Mouse (Mus musculus): ENCODE data around the gene Kri1.
"Not testable (repeated sequence)": the region's sequence is repeated elsewhere in the genome, so short reads cannot be mapped to it uniquely, and the experiment has no call there.

Kri1 gene

DNA sequence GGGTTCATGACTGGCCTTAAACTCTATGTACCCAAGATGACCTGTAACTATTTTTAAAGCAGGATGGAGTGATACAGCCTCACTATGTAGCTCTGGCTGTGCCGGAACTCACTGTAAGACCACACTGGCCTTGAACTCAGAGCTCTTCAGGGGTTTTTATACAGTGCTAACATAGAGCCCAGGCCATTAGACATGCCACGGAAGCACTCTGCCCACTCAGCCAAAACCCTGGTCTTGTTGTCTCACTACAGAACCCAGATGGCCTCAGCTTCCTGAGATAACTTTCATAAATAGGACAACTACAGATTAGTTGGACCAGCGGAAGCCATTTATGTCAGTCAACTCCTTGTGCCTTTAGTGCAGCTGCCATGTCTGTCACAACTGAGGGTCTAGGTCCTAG is 13.4 kb downstream of the Kri1 start:
- no peak for DNase-seq (ENCODE audit: low read depth, low spot score)

DNA sequence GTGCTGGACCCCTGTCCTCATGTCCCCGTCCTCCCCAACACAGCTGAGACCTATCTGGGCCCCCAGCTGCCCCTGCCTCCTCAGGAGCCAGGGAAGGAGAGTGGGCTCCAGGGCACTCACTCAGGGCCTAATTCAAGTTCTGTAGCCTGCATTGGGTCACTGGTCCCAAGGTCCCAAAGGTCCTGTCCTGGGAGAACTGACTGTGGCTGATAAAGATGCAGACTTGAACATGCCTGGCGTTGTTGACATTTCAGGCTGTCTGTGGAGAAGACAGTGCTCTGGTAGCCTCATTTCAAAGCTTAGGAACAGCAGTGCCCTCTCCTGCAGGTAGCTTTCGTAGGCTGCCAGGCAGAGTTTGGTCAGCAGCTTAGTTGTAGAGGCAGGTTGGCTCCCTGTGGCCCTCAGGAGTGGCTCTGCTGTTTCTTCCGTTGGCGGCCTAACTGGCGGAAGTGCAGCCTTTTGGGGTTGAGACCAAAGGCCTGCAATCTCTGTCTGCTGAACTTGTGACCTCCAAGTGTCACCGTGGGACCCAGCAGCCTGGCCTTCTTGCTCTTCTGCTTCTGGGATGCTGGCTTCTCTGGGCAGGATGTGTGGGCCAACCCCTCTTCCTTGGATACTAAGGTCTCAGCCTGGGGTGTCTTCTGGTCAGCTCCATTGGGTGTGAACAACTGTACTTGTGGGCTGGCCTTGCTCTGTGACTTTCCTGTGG is 14.1 kb downstream of the Kri1 start:
- DNase-seq (ENCODE audit: low read depth, low spot score): no peak

DNA sequence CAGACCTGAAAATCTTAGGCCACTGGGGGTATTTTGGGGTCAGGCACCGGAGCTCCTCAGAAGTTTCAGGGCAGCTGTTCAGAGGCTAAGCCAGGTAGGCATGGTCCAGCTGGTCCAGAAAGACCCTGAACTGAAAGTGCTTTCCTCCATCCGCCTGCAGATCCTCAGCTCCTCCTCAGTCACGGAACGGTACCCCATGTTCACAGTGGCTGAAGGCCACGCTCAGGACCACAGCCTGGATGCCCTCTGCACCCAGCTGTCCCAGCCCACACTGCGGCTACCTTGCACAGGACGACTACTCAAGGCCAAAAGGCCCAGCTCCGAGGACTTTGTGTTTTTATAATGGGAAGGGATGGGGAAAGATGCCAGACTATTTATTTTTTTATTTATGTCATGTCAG is 14.7 kb downstream of the Kri1 start:
- no peak for DNase-seq (ENCODE audit: low read depth, low spot score)

DNA sequence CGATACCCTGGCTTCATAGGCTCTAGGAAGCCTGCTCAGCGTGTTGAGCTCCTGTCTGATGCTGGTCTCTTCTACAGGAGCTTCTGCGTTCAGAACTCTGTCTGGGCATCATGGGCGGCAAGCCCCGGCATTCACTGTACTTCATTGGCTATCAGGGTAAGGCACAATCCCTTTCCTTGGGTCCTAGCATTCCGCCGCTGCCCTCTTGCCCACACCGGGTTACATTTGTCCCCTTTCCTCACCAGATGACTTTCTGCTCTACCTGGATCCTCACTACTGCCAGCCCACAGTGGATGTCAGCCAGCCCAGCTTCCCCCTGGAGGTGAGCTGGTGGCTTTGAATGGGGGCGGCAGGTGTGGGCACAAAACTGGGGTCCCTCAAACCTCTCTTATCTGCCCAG is 15.4 kb downstream of the Kri1 start:
- no peak for DNase-seq (ENCODE audit: low read depth, low spot score)

DNA sequence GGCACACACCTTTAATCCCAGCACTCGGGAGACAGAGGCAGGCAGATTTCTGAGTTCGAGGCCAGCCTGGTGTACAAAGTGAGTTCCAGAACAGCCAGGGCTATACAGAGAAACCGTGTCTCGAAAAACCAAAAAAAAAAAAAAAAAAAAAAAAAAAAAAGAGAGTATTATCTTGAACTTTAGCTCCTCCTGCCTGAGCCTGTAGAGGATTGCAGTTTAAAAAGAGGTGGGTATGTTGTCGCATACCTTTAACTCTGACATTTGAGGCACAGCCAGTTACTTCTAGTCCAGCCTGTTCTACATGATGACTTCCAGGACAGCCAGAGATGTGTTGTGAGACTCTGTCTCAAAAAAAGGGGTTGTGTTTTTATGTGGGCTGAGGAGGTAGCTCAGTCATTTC is 18.2 kb downstream of the Kri1 start:
- DNase-seq (ENCODE audit: low read depth, low spot score): not testable (repeated sequence)

DNA sequence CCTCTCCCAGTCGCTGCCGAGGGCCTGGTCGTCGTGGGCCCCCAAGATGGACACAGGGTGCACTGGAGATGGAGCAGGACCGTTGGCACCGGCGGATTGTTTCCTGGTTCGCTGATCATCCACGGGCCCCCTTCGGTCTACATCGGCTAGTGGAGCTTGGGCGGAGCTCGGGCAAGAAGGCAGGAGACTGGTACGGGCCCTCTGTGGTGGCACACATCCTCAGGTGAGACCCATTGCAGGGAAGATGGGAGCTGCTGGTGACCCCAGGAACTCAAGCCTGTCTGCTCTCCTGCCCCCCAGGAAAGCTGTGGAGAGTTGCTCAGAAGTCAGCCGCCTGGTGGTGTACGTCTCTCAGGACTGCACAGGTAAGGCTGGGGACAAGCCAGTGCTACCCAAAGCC is 19.5 kb downstream of the Kri1 start:
- DNase-seq (ENCODE audit: low read depth, low spot score): no peak

DNA sequence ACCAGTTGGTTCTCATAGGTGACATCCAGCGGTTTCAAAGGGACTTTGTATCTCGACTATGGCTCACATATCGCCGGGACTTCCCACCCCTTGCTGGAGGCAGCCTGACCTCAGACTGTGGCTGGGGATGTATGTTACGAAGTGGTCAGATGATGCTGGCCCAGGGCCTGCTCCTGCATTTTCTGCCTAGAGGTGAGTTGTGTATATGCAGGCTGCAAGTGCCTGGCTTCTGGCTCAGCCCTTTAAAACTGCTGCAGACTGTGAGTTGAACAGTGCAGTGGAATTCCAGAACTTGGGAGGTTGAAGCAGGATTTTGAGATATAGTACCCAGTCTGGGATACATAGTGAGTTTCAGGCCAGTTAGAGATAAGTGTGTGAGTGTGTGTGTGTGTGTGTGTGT is 20.9 kb downstream of the Kri1 start:
- no peak for DNase-seq (ENCODE audit: low read depth, low spot score)

DNA sequence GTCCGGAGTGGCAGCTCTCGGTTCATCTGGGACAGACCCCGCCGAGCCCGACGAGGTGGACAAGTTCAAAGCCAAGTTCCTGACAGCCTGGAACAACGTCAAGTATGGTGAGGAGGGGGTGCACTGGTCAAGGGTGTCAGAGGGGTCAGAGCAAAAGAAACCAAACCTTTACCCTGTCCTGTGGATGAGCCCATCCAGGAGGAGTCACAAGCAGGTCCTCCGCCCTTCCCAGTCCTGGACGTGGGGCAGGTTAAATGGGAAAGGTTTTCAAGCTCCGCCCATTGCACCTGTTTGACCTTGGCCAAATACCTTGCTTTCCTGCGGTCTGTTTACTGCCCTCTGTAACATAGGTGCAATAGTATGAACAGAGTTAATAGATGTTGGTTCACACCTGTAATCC is 22.2 kb downstream of the Kri1 start:
- DNase-seq (ENCODE audit: low read depth, low spot score): no peak

DNA sequence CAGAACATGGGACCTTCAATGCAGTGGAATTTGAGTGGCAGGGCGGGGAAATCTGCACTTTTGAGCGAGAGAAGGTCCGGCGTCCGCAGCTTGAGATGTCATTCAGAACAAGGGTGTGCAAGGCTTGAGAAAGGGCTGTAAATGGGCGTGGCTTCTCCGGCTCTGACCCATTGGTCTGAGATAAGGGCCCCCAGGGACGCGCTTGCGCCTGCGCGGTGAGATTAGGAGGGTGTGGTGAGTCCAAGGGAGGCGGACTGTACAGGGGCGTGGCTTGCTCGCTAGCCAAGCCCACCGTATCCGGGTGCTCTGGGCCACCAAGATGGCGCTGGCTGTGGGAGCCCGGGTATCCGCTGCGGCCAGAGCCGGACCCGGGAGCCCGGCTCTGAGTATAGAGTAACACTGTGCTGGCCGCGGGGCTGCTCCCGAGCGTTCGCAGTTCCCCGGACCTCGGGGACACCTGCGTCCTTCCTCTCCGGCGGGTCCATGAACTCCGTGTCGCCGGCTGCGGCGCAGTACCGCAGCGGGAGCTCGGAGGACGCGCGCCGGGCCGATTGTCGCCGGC is 22.7 kb downstream of the Kri1 start, which contains the start of gene Atg4d:
Gene Atg4d, plus strand, starts transcription at position 294 of the 562 bp plus-strand sequence.
- DNase-seq (ENCODE audit: low read depth, low spot score): peak; percentile 100

DNA sequence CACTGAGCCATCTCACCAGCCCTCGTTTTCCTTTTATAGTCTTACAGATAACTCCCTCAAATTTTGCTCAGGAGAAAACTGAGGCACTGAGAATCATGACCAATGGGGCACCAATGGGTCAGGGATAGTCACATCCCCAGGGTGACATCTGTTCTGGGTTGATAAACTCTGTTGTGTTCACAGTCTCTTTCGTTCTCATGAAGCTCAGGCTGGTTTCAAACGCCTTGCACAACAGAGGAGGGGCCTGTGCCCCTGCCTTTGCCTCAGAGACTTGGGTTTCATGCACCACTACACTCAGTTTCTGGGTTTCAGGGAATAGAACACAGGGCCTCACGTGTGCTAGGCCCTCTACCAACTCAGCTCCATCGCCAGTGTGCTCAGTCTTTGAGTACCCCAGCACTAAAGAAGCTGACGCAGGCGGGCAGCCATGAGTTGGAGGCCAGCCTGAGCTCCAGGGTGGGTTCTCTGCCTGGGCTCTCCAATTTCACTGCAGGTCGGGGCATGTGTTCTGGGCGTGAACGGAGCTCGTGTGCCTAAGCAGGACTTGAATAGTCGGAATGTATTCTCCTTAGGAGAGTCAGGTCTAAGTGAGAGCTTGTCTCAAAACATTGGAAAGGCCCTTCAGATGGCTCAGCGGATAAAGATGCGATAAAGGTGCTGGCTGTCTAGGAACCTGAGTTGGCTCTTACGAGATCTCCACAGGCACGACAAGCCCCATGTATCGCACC is 23.3 kb downstream of the Kri1 start:
- no peak for DNase-seq (ENCODE audit: low read depth, low spot score)

DNA sequence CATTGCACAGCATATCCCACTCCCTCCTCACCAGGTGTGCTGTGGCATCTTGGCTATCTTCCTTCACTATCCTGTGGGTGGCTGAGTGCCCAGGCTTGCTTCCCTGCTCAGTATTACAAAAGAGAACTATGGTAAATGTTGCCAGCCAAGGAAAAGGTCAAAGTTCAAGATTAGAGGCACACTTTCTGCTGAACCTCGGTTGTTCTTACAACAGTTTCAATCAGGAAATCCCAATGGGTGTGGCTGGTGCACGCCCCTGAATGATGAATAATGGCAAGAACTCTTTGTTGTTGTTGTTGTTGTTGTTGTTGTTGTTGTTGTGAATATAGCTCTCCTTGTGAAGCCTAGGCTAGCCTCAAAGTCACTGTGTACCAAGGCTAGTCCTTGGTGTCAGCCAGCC is 25.9 kb downstream of the Kri1 start:
- DNase-seq (ENCODE audit: low read depth, low spot score): no peak

DNA sequence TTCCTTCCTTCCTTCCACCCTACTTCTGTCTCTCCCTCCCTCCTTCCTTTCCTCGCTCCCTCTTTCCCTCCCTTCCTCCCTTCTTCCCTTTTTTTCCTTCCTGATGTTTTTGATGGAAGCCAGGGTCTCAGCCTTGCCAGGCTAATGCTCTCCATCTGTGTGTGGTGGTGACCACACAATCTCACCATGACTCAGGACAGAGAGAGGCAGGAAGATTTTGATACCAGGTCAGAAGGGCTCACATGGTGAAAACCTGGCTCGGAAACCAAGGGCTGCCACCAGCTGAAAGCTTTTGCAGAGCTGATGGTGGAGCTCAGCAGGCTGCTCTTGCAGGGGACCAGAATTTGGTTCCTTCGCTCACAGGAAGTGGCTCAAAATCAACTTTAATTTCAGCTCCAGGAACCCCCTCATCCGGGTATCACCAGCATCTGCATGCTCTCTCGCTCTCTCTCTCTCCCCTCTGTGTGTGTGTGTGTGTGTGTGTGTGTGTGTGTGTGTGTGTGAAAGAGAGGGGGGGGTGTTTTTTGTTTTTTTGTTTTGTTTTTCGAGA is 27.2 kb downstream of the Kri1 start:
- DNase-seq (ENCODE audit: low read depth, low spot score): no peak

DNA sequence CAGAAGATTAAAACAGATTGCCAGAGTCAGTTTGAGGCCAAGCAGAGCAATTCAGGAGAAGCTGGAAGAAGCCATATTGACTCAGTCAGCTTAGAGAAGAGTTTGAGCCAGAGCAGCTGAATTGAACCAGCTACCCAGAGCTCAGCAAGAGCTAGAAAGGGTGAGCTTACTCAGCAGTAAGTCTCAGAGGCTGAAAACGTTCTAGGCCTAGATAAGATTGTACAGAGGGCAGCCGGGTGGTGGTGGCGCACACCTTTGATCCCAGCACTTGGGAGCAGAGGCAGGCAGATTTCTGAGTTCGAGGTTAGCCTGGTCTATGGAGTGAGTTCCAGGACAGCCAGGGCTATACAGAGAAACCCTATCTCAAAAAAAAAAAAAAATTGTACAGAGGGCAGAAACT is 31.4 kb downstream of the Kri1 start:
- not testable (repeated sequence) for DNase-seq (ENCODE audit: low read depth, low spot score)

DNA sequence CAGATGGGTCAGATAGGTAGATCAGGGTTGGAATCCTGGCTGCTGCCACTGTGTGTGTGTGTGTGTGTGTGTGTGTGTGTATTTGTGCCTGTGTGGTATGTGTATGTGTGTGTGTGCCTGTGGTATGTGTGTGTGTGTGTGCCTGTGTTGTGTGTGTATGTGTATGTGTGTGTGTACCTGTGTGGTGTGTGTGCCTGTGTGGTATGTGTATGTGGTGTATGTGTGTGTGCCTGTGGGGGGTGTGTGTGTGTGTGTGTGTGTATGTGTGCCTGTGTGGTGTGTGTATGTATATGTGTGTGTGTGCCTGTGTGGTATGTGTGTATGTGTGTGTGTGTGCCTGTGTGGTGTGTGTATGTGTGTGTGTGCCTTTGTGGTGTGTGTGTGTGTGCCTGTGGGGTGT is 33.1 kb downstream of the Kri1 start:
- no peak for DNase-seq (ENCODE audit: low read depth, low spot score)

DNA sequence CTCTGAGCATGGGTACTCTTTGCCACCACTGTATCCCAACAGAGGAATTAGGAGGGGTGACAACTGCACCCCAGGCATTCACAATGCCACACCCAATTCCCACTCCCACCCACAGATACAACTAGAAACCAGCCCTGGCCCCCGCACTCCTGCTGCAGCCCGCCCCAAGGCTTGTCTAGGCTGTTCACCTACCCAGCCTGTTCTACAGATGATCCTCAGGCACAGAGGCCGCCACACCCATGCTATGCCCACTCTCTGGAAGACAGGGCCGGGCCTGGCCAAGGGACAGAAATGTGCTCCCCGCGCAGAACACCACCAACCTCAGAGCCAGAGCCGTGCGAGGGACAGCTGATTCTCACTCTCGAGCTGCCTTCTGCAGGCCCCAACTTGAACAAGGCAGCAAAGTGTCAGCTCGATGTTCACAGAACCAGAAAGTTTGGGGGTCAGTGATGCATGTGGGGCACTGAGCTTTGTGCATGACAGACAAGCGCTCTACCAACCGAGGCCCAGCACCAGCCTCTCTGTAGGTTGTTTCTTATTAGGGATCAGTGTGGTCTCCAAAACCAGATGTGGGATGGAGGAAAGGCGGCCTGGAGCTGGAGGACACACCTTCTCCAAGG is 36.5 kb downstream of the Kri1 start:
- no peak for DNase-seq (ENCODE audit: low read depth, low spot score)

DNA sequence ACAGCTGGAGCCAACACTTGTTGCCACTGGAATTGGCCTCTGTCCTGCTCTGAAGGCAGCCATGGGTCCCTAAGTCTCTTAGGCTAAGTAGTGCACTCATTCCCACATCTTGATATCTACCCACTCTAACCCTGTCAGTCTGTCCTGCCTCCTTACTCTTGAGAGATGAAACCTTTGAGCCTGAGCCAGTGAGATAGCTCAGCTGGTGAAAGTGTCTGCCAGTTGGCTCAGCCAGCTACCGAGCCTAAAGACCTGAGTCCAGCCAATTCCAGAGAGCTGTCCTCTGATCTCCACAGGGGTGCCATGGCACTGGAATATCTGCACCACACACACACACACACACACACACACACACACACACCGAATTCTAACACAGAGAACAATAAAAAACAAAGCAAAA is 37.3 kb downstream of the Kri1 start:
- DNase-seq (ENCODE audit: low read depth, low spot score): no peak

DNA sequence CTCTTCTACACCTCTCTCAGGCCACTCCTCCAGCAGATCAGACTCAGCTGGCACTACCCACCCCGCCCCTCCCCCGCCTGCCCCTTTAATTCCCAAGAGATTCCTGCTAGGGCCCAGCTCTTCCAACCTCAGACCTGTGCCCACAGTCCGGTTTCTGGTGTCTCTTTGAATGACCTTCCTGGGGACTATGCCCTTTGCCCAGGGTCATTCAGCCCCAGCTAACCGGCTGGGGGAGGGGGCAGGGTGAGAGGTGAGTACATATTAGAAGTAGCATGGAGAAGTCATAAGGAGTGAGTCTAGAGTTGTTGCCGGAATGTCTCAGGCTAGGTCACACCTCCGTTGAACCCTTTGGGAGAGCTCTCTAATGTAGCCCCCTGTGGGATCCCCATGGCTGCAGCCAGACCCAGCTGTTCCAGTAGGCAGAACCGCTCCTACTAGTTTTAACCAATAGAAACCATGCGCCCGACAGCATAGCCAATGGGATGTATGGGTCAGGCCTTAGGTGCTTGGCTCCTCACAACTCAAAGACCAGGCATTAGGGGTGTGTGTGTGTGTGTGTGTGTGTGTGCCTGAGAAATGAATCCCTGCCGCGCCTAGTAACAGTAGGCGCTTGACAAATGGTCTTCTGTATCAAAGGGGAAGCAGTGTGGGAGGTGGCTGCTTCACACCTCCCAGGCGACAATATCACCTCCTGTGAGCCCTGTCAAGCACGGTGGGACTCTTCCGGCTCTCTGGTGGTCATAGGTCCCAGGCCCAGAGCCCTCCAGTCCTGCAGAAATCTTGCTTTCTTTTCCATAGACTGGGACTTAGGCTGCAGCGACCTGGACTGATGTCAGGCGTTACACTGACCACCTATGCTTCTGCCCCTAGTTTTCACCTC is 37.9 kb downstream of the Kri1 start:
- no peak for DNase-seq (ENCODE audit: low read depth, low spot score)

DNA sequence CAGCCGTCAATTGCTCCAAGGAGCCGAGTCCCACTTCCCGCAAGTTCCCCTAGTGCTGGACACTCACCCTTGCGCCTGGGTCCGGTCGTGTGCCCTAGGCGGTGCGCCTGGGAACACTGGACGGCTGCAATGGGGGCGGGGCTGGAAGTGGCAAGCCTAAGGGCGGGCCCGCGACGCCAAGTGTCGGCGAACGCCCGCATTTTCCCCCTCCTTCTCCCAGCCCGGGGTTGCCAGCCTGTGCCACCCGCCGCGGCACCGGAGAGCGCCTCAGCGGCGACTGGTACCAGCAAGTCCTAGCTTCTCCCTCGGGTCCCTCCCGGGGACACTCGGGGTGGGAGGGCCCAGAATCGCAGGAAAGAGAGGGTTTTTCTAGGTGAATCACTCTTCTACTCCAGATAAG is 39.4 kb downstream of the Kri1 start, which contains the start of gene S1pr5:
Gene S1pr5, minus strand, starts transcription at position 118 of the 400 bp plus-strand sequence.
- DNase-seq (ENCODE audit: low read depth, low spot score): no peak

DNA sequence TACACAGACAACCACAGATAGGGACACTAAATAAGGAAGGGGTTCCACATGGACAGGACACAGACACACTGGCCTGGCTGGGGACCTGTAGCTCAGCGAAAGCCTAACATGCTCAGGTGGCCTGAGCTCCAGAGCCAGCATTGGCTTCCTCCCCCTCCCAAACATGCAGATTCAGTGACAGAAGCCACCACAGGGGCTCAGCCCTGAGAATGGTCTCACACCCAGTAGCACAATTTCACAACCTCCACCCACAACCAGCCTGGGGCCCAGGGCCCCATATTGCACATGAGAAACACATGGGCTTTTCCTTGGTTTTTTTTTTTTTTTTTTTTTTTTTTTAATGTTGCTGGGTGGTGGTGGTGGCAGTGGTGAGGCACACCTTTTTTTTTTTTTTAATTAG is 41.4 kb downstream of the Kri1 start:
- no peak for DNase-seq (ENCODE audit: low read depth, low spot score)

DNA sequence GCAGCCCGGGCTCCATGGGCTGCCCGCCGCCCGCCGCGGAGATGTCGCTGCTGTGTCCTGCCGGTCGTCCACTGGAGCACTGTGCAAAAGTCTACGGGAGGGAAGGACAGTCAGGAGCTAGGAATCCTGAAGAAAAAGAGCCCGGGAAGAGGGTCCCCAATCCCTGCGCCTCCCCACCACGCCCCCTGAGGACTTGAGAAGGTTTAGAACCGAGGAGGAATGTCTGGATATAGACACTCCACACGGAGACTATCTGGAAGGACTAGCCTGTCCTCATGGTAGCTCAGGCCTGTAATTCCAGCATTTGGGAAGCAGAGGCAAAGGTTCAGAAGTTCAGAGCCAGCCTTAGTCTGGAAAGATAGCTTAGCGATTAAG is 42.7 kb downstream of the Kri1 start:
- DNase-seq (ENCODE audit: low read depth, low spot score): no peak

DNA sequence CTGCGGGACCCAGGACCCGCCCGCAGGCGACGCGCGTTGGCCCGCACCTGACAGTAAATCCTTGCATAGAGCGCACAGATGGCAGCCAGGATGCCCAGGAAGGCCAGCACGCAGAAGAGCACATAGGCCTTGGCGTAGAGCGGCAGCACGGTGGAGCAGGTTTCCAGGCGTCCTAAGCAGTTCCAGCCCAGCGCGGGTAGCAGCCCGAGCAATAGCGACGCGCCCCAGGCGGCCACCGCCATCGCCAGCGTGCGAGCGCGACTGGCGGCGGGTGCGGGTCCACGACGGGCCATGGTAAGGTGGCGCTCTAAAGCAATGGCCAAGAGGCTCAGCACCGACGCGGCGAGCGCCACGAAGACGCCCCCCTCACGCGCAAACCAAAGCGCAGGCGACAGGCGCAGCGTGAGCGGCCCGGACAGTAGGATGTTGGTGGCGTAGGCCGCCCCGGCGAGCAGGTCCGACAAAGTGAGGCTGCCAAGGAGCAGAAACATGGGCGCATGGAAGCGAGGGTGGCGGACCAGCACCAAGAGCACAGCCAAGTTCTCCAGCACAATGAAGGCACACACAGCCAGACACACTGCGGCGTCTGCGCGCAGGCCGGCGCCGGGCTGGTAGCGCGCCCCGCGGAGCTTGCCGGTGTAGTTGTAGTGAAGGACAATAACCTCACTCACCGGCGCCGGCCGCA is 43.2 kb downstream of the Kri1 start:
- no peak for DNase-seq (ENCODE audit: low read depth, low spot score)
